Mouse (Mus musculus) myocyte (in vitro differentiated cells): ENCODE measurements around the gene Ccdc36. TPM values are rescaled to one million over a fixed set of nuclear protein-coding genes. Genes with fewer than 3 reads are reported as not detected.

Experiments used
- H3K27me3 ChIP-seq: one replicate; pipeline ENCODE4 v1.6.1; 2011; ENCODE audit not compliant: control insufficient read depth, insufficient read depth, insufficient read length
- H3K36me3 ChIP-seq: one replicate; pipeline ENCODE4 v1.6.1; 2011; ENCODE audit not compliant: control insufficient read depth, insufficient read depth
- H3K4me2 ChIP-seq: one replicate; pipeline ENCODE4 v1.6.1; 2011; ENCODE audit warnings: low read depth, control low read depth
- H3K4me3 ChIP-seq: one replicate; pipeline ENCODE4 v1.5.1; 2011; ENCODE audit warnings: mild to moderate bottlenecking, control low read depth, moderate library complexity
- H3K79me2 ChIP-seq: one replicate; pipeline ENCODE4 v1.6.1; 2011; ENCODE audit not compliant: control insufficient read depth, insufficient read depth
- H3ac ChIP-seq: one replicate; pipeline ENCODE4 v1.6.1; 2011; ENCODE audit not compliant: control insufficient read depth, insufficient read length
- CEBPB ChIP-seq: IDR thresholded peaks from 2 replicates; pipeline ENCODE4 v1.6.1; 2011; ENCODE audit warnings: mild to moderate bottlenecking, moderate library complexity; ENCODE audit not compliant: poor library complexity, insufficient read depth, severe bottlenecking
- E2F4 ChIP-seq: IDR thresholded peaks from one replicate; pipeline ENCODE4 v1.6.1; 2011; ENCODE audit warnings: mild to moderate bottlenecking, control low read depth, moderate library complexity; ENCODE audit not compliant: insufficient read depth
- MAX ChIP-seq: IDR thresholded peaks from one replicate; pipeline ENCODE4 v1.6.1; 2011; ENCODE audit warnings: low read depth, mild to moderate bottlenecking, control low read depth
- MYOD1 ChIP-seq, 3 experiments: IDR thresholded peaks; one replicate each; pipeline ENCODE4 v1.6.1; 2011; ENCODE audit warnings: control low read depth in 2 of 3, low read depth in 2 of 3, mild to moderate bottlenecking in 2 of 3, moderate library complexity in 1 of 3; ENCODE audit not compliant: insufficient read length in 2 of 3, control insufficient read depth in 1 of 3
- MYOG ChIP-seq, 3 experiments: IDR thresholded peaks; one replicate each; pipeline ENCODE4 v1.6.1; 2011; ENCODE audit warnings: control low read depth in 2 of 3, low read depth in 2 of 3, mild to moderate bottlenecking in 2 of 3; ENCODE audit not compliant: insufficient read length in 2 of 3, control insufficient read depth in 1 of 3, insufficient read depth in 1 of 3
- POLR2A ChIP-seq: IDR thresholded peaks from one replicate; pipeline ENCODE4 v1.6.1; 2011; ENCODE audit warnings: low read depth, mild to moderate bottlenecking, control low read depth, moderate library complexity; ENCODE audit not compliant: insufficient read length
- POLR2AphosphoS2 ChIP-seq: IDR thresholded peaks from one replicate; pipeline ENCODE4 v1.6.1; 2011; ENCODE audit warnings: low read depth, control low read depth; ENCODE audit not compliant: insufficient read length
- REST ChIP-seq: IDR thresholded peaks from one replicate; pipeline ENCODE4 v1.6.1; 2011; ENCODE audit warnings: mild to moderate bottlenecking, control low read depth, moderate library complexity; ENCODE audit not compliant: insufficient read depth, insufficient read length
- SRF ChIP-seq: IDR thresholded peaks from one replicate; pipeline ENCODE4 v1.6.1; 2011; ENCODE audit warnings: low read depth; ENCODE audit not compliant: control insufficient read depth, insufficient read length
- TCF12 ChIP-seq: IDR thresholded peaks from one replicate; pipeline ENCODE4 v1.6.1; 2011; ENCODE audit warnings: mild to moderate bottlenecking, control low read depth; ENCODE audit not compliant: poor library complexity, insufficient read depth, severe bottlenecking
- TCF3 ChIP-seq: IDR thresholded peaks from one replicate; pipeline ENCODE4 v1.6.1; 2011; ENCODE audit warnings: low read depth, control low read depth; ENCODE audit not compliant: insufficient read length
- USF1 ChIP-seq: IDR thresholded peaks from one replicate; pipeline ENCODE4 v1.6.1; 2011; ENCODE audit warnings: low read depth, mild to moderate bottlenecking, control low read depth, moderate library complexity
- polyA plus RNA-seq: library from polyadenylated mRNA; unstranded; fragments of >200 nt; fragmentation: generic; extraction: Trizol; gene quantifications from one replicate; pipeline ENCODE4 v1.2.1, GENCODE M21; 2012; ENCODE audit warnings: missing spikeins

Gene Ccdc36
- polyA plus RNA-seq, 1 experiment, result not detected

DNA sequence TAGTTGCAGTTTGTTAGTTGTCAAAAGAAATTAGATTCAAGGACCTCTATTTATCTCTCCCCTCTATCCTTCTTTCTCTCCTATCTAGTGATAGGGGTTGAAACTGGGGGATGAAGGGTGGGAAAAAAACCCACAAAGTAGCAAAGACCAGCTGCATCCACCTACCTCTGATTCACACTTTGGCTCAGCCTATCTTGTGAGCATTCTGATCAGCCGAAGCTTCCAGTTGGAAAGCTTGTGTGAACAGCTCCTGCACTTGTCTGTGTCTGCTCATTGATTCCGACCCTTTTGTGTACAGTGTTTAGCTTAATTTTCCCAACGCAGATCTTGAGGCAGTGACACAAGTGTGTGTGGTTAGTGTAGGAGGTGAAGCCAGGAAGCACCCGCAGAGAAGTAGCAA lies 25.2 kb upstream of the Ccdc36 start:
- H3K27me3 ChIP-seq, result no peaks in the 10 kb centered on the region
- H3K36me3 ChIP-seq, result no peaks in the 10 kb centered on the region
- H3K79me2 ChIP-seq, result no peaks in the 10 kb centered on the region
- TF ChIP-seq POLR2A (no peak), E2F4 (no peak), MYOG (IDR thresholded peaks at IDR 0.05; ENCODE audit: control insufficient read depth in 1 of 3, insufficient read depth in 1 of 3, insufficient read length in 2 of 3, low read depth in 2 of 3) (no peak), USF1 (no peak), POLR2AphosphoS2 (no peak), REST (no peak), MYOD1 (IDR thresholded peaks at IDR 0.05; ENCODE audit: control insufficient read depth in 1 of 3, insufficient read length in 2 of 3, low read depth in 2 of 3) (no peak), CEBPB (no peak), TCF3 (no peak), SRF (no peak), TCF12 (no peak), MAX (no peak)
- no peak overlapping the region for H3K4me2 ChIP-seq
- no peak overlapping the region for H3ac ChIP-seq
- H3K4me3 ChIP-seq, result no peak overlapping the region

DNA sequence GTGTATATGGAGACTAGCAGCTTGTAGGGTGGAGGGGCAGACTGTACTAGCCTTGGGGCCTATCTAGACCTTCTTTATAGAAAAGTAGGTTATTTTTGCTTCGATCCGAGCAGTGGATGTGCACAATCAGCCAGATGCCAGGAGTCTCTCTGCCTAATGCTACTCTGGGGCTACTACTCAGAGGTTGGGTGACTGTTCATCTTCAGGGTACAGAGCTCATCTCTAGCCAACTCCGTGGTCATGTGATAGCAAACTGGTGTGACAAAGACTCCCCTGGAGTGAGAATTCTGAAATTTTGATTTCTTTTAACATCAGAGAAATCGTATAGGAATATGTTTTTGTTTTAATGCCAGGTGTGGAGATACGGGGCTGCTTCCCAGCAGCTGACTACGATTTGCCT lies 24.6 kb upstream of the Ccdc36 start:
- H3K4me2 ChIP-seq, result peak overlapping the region; percentile 80
- no peaks in the 10 kb centered on the region for H3K27me3 ChIP-seq
- no peaks in the 10 kb centered on the region for H3K79me2 ChIP-seq
- H3ac ChIP-seq, result no peak overlapping the region
- no peaks in the 10 kb centered on the region for H3K36me3 ChIP-seq
- peak overlapping the region; percentile 17 for H3K4me3 ChIP-seq
- TF ChIP-seq E2F4 (no peak), TCF12 (no peak), POLR2A (no peak), REST (no peak), SRF (no peak)

DNA sequence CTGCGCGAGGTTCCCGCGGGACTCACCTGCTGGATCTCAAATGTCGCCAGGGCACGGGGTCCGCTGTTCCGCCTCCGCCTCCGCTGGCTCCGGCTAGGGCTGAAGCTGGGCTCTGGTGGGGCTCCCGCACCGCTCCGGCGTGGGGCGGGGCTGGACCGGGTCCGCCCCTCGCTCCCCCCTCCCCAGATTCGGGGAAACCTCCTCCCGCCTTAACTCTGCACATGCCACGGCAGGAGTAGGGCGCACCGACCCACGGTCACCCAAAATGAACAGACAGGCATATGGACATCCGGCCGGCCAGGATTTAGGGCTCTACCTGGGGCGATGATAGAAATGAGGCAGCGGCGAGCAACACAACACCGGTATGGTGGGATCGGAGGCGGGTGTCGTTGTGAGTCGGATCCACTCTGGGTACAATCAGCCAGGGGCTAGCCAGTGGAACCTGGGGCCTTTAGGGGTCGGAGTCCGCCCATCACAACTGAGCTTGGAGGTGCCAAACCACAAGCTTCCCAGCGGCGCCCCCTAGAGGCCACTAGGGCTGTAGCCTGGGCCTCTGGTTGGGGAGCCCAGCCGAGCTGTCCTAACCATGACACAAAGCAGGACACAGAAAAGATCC lies 24.1 kb upstream of the Ccdc36 start:
- no peak for TF ChIP-seq SRF
- TF ChIP-seq TCF12, result no peak
- TF ChIP-seq TCF3, result no peak
- TF ChIP-seq POLR2AphosphoS2, result no peak
- H3K4me3 ChIP-seq, result peak overlapping the region; percentile 17

DNA sequence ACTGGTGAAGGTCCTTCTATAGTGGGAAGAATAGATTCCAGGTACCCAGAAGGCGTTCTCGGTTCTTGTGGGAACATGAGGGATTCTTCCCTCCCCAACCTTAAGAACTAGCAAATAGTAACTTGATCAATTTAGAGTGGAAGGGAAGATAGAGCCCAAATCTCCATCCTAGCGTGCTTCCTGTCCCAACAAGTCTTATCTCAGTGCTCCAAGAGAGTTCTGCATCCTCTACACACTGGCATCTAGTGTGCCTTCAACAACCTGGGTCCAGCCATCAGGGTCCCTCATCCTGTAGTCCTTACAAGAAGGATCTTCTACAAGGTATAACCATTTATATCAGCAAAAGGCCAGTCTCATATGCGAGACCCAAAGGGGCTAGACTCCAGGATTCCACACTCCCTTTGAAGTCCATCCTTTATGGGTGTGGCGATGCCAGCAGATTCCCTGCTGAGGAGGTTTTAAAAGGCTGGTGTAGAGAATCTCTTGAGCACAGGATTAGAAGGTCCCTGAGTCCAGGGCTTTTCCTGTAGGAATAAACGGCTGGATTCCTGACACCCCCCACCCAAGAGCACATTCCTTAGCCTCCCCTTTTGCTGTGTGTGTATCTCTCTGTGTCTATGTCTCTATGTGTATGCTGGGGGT lies 23.4 kb upstream of the Ccdc36 start:
- TF ChIP-seq MAX, result no peak
- TF ChIP-seq USF1, result no peak
- H3K4me2 ChIP-seq, result no peak overlapping the region
- H3K79me2 ChIP-seq, result no peaks in the 10 kb centered on the region
- no peaks in the 10 kb centered on the region for H3K36me3 ChIP-seq
- H3ac ChIP-seq, result no peak overlapping the region
- no peaks in the 10 kb centered on the region for H3K27me3 ChIP-seq
- peak overlapping the region; percentile 17 for H3K4me3 ChIP-seq

More for the DNA sequence above, 24.1 kb upstream of the Ccdc36 start:
- no peaks in the 10 kb centered on the region for H3K79me2 ChIP-seq
- no peaks in the 10 kb centered on the region for H3K27me3 ChIP-seq
- no peaks in the 10 kb centered on the region for H3K36me3 ChIP-seq
- H3ac ChIP-seq, result no peak overlapping the region
- H3K4me2 ChIP-seq, result peak overlapping the region; percentile 80

GRCm38 (mm10) chr9:108451170-108451493 lies 22.8 kb upstream of the Ccdc36 start:
- no peak for TF ChIP-seq REST
- no peak for TF ChIP-seq MYOG (IDR thresholded peaks at IDR 0.05; ENCODE audit: control insufficient read depth in 1 of 3, insufficient read depth in 1 of 3, insufficient read length in 2 of 3, low read depth in 2 of 3)
- no peak for TF ChIP-seq CEBPB
- TF ChIP-seq USF1, result no peak
- TF ChIP-seq SRF, result no peak
- TF ChIP-seq MAX, result no peak
- no peak for TF ChIP-seq E2F4
- no peak for TF ChIP-seq TCF12
- no peak for TF ChIP-seq POLR2AphosphoS2
- no peak for TF ChIP-seq TCF3
- no peak for TF ChIP-seq MYOD1 (IDR thresholded peaks at IDR 0.05; ENCODE audit: control insufficient read depth in 1 of 3, insufficient read length in 2 of 3, low read depth in 2 of 3)
- no peak for TF ChIP-seq POLR2A
- no peaks in the 10 kb centered on the region for H3K36me3 ChIP-seq
- H3ac ChIP-seq, result no peak overlapping the region
- no peak overlapping the region for H3K4me3 ChIP-seq
- H3K79me2 ChIP-seq, result no peaks in the 10 kb centered on the region
- peaks cover under 1% of the 10 kb centered on the region for H3K27me3 ChIP-seq
- H3K4me2 ChIP-seq, result no peak overlapping the region
